Mouse (Mus musculus) olfactory bulb, adult 2 months (tissue): Measurements from ENCODE around the gene Cic.

Experiments used
- CTCF ChIP-seq: fragments of 200-500 bp; IDR thresholded peaks from 2 replicates; pipeline ENCODE4 v1.5.1; 2012; ENCODE audit warnings: low read depth, mild to moderate bottlenecking, low read length, moderate library complexity; ENCODE audit not compliant: insufficient read depth
- POLR2A ChIP-seq: fragments of 200-500 bp; IDR thresholded peaks from 2 replicates; pipeline ENCODE4 v1.6.1; 2012; ENCODE audit warnings: mild to moderate bottlenecking, low read depth, low read length, moderate library complexity; ENCODE audit not compliant: insufficient read depth

GRCm38 (mm10) chr7:25303003-25303684 is 35.6 kb downstream of the Cic start:
- TF ChIP-seq CTCF: no peak
- TF ChIP-seq POLR2A: no peak
